Mouse (Mus musculus) macrophage (primary cell): ENCODE data around the gene Vmn1r37. TPM values are rescaled to one million over a fixed set of nuclear protein-coding genes. Genes with fewer than 3 reads are reported as not detected.
"Not testable (repeated sequence)": the region's sequence is repeated elsewhere in the genome, so short reads cannot be mapped to it uniquely, and the experiment has no call there.

ENCODE experiments used
- H3K27ac ChIP-seq: fragments of 350-480 bp; formaldehyde crosslinking; 2 replicates; pipeline ENCODE4 v1.9.0; 2021
- H3K36me3 ChIP-seq: fragments of 350-480 bp; formaldehyde crosslinking; 2 replicates; pipeline ENCODE4 v1.9.0; 2021; ENCODE audit errors: inconsistent target
- H3K4me3 ChIP-seq: fragments of 350-480 bp; formaldehyde crosslinking; 2 replicates; pipeline ENCODE4 v1.9.0; 2021; ENCODE audit errors: inconsistent target
- H3K79me2 ChIP-seq: fragments of 350-480 bp; formaldehyde crosslinking; 2 replicates; pipeline ENCODE4 v1.9.0; 2021; ENCODE audit errors: inconsistent target
- WGBS: methylation state at CpG from one replicate; pipeline ENCODE4 v1.1.7; 2026; ENCODE audit warnings: inconsistent platforms; ENCODE audit not compliant: missing documents; 5-methylcytosine and 5-hydroxymethylcytosine counted together
- polyA plus RNA-seq: library from polyadenylated mRNA; stranded (reverse); fragments of 250-400 nt; gene quantifications from 3 replicates; pipeline ENCODE4 v1.2.4, GENCODE M21; 2018; ENCODE audit warnings: inconsistent platforms
- total RNA-seq, 78 experiments: library from RNA; depleted of rRNA; stranded (reverse); fragments of 250-400 nt; gene quantifications; 1 replicate in 9 of 78; 2 replicates in 24 of 78; 3 replicates in 43 of 78; 4 replicates in 2 of 78; pipeline ENCODE4 v1.2.4; 2018; ENCODE audit warnings: inconsistent platforms in 56 of 78

Vmn1r37 gene
- not detected for total RNA-seq (2018; cell fraction: chromatin; rRNA removed)
- not detected for total RNA-seq (2018; cell fraction: cytosol; rRNA removed)
- total RNA-seq (2018; cell fraction: nucleus; rRNA removed) = not detected
- polyA plus RNA-seq = not detected in 3 replicates

GRCm38 (mm10) chr6:66729082-66729481 is at the start of gene Vmn1r37:
Vmn1r37 (plus strand) TSS chr6:66729382.
- H3K36me3 ChIP-seq, H3K4me3 ChIP-seq, H3K79me2 ChIP-seq, H3K27ac ChIP-seq: not testable (repeated sequence)

- 81% methylated on average over 3 of the region's 3 CpGs for WGBS
Observed at GRCm38 (mm10) chr6:66685806-66686205, 43.4 kb upstream of the Vmn1r37 start, which contains the start of gene Vmn1r35. Vmn1r35 (minus strand) TSS chr6:66685906.

GRCm38 (mm10) chr6:66708901-66709300 is 20.3 kb upstream of the Vmn1r37 start:
- Histone ChIP-seq H3K36me3 (no peaks in the 10 kb centered on the region), H3K79me2 (no peaks in the 10 kb centered on the region), H3K27ac (no peak overlapping the region), H3K4me3 (no peak overlapping the region)

More at GRCm38 (mm10) chr6:66685806-66686205, 43.4 kb upstream of the Vmn1r37 start, which contains the start of gene Vmn1r35:
- Histone ChIP-seq H3K36me3 (no peaks in the 10 kb centered on the region), H3K27ac (no peak within 1 kb of the TSS), H3K79me2 (no peaks in the 10 kb centered on the region), H3K4me3 (no peak within 1 kb of the TSS)

GRCm38 (mm10) chr6:66713854-66714253 is 15.3 kb upstream of the Vmn1r37 start:
- 83% methylated on average over 3 of the region's 3 CpGs for WGBS
- no peak overlapping the region for H3K27ac ChIP-seq
- H3K4me3 ChIP-seq = no peak overlapping the region
- H3K36me3 ChIP-seq = no peaks in the 10 kb centered on the region
- H3K79me2 ChIP-seq = no peaks in the 10 kb centered on the region

- 63% methylated on average over 2 of the region's 2 CpGs for WGBS
- H3K4me3 ChIP-seq, H3K36me3 ChIP-seq, H3K27ac ChIP-seq, H3K79me2 ChIP-seq: not testable (repeated sequence)
Observed at GRCm38 (mm10) chr6:66719068-66719467, 10.1 kb upstream of the Vmn1r37 start, which contains the start of gene Vmn1r36. Vmn1r36 (minus strand) TSS chr6:66719168.

- not testable (repeated sequence) for H3K36me3 ChIP-seq, H3K4me3 ChIP-seq, H3K27ac ChIP-seq, H3K79me2 ChIP-seq
Observed at GRCm38 (mm10) chr6:66782527-66782926, 53.3 kb downstream of the Vmn1r37 start, which contains the start of gene Vmn1r38. Vmn1r38 (minus strand) TSS chr6:66782627.

Other genes with a start within 250 kb of the Vmn1r37 start
- 8.4 to 27.7 TPM (median 26.6 TPM) in 3 replicates for gene Mad2l1, start 194.0 kb upstream of the Vmn1r37 start, polyA plus RNA-seq
- not detected in 3 replicates for gene Vmn1r32, start 169.3 kb upstream of the Vmn1r37 start, polyA plus RNA-seq
- gene Vmn1r33, start 111.1 kb upstream of the Vmn1r37 start, polyA plus RNA-seq = not detected in 3 replicates
- not detected in 3 replicates for gene Vmn1r34, start 85.5 kb upstream of the Vmn1r37 start, polyA plus RNA-seq
- gene Vmn1r35, start 43.5 kb upstream of the Vmn1r37 start, polyA plus RNA-seq = not detected in 3 replicates
- gene Vmn1r36, start 10.2 kb upstream of the Vmn1r37 start, polyA plus RNA-seq = not detected in 3 replicates
- not detected in 3 replicates for gene Vmn1r38, start 53.2 kb downstream of the Vmn1r37 start, polyA plus RNA-seq
- not detected in 3 replicates for gene Vmn1r39, start 81.2 kb downstream of the Vmn1r37 start, polyA plus RNA-seq
- 152 to 166 TPM (median 166 TPM) in 3 replicates for gene Gng12, start 167.0 kb downstream of the Vmn1r37 start, polyA plus RNA-seq